Comparison of ENCODE assay signal across 16 mouse cellular contexts in the genomic region with DNA sequence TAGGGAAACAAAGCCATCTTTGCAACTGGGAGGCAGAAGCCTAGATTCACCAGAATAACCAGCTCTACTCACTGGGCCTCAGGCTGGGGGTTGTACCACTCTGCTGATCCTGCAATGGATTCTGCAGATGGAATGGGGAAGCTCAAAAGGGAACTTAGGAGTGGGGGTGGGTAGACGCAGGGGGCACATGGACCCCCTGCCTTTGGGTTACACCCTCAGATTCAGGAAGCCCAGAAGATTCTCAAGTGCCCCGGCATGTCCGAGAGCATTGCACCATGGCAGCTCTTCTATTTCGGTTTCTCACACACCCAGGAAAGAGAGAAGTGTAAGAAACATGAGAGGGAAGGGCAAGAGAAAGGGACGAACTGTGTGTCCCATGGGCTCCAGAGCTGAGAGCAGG. TPM values are rescaled to one million over a fixed set of nuclear protein-coding genes. Genes with fewer than 3 reads are reported as not detected.
DNase-seq lines count a peak whose midpoint lies in the region; ATAC-seq and TF ChIP-seq lines count a peak whose summit lies in the region.
"Had no signal": no experiment of that assay in that cellular context is flagged by ENCODE, and none has a peak within 500 bp of the region (broad histone marks: within the 10 kb centered on the region; RNA-seq: fewer than 3 reads in every experiment).

No protein-coding gene starts in this region.

- H3K36me3 ChIP-seq in heart, embryonic 12.5 days: no peaks in the 10 kb centered on the region
- H3K36me3 ChIP-seq in spleen, adult 2 months (ENCODE audit: control insufficient read depth, insufficient read depth, low read length): no peaks in the 10 kb centered on the region
- no peaks in the 10 kb centered on the region for H3K36me3 ChIP-seq in macrophage (ENCODE audit: inconsistent target)
- H3K36me3 ChIP-seq in forebrain, embryonic 10.5 days (replicated peaks): no peaks in the 10 kb centered on the region
- H3K36me3 ChIP-seq: embryonic facial prominence, embryonic 12.5 days; kidney, embryonic 15.5 days had no signal

- H3K4me2 ChIP-seq in heart, embryonic 12.5 days: no peak overlapping the region
- H3K4me2 ChIP-seq: embryonic facial prominence, embryonic 12.5 days; kidney, embryonic 15.5 days had no signal

- H3K9me3 ChIP-seq in heart, embryonic 12.5 days (replicated peaks): no peaks in the 10 kb centered on the region
- H3K9me3 ChIP-seq in forebrain, embryonic 10.5 days: no peaks in the 10 kb centered on the region
- H3K9me3 ChIP-seq: embryonic facial prominence, embryonic 12.5 days; kidney, embryonic 15.5 days had no signal

- DNase-seq in heart, adult 9 months (ENCODE audit: low spot score in 2 of 2): peak; percentile 26 to 62
- DNase-seq in spleen, adult 2 months (ENCODE audit: low read depth in 1 of 2, low spot score in 2 of 2): no peak
- no peak for DNase-seq in spleen, adult 18-20 months
- DNase-seq in kidney, postnatal 10 days: no peak
- DNase-seq in forebrain, embryonic 10.5 days (ENCODE audit: extremely low spot score, low spot score): no peak
- no peak for DNase-seq in kidney, postnatal 36 days
- DNase-seq: adrenal gland, adult 8-10 months; cerebellum, postnatal 36 days; heart, postnatal 36 days; layer of hippocampus, postnatal 36 days; thymus, postnatal 36 days had no signal

- H3K9ac ChIP-seq in heart, embryonic 12.5 days: no peak overlapping the region
- H3K9ac ChIP-seq: embryonic facial prominence, embryonic 12.5 days; kidney, embryonic 15.5 days had no signal

- 76% methylated on average over 5 of the region's 5 CpGs for WGBS in heart, embryonic 12.5 days
- WGBS in spleen, adult 2 months: 56% methylated on average over 5 of the region's 5 CpGs
- 1% methylated on average over 5 of the region's 5 CpGs for WGBS in macrophage (ENCODE audit: missing documents)
- WGBS in forebrain, embryonic 10.5 days: 81% methylated on average over 5 of the region's 5 CpGs

- H3K27me3 ChIP-seq in heart, embryonic 12.5 days (replicated peaks): 0 out of 2 replicates have a peak, but pooled peaks cover 3% of the 10 kb centered on the region
- H3K27me3 ChIP-seq in spleen, adult 2 months (ENCODE audit: control insufficient read depth, insufficient read depth, low read length): no peaks in the 10 kb centered on the region
- no peaks in the 10 kb centered on the region for H3K27me3 ChIP-seq in forebrain, embryonic 10.5 days (ENCODE audit: poor library complexity, severe bottlenecking)
- H3K27me3 ChIP-seq: embryonic facial prominence, embryonic 12.5 days; kidney, embryonic 15.5 days had no signal

- H3K79me2 ChIP-seq in macrophage (ENCODE audit: inconsistent target): no peaks in the 10 kb centered on the region

- ATAC-seq in heart, embryonic 12.5 days (ENCODE audit: insufficient number of reproducible peaks, low FRiP score): no peak

- no peak overlapping the region for H3K4me3 ChIP-seq in heart, embryonic 12.5 days
- H3K4me3 ChIP-seq in spleen, adult 2 months (ENCODE audit: extremely low read depth, insufficient read depth, insufficient read length): no peak overlapping the region
- no peak overlapping the region for H3K4me3 ChIP-seq in macrophage (ENCODE audit: inconsistent target)
- no peak overlapping the region for H3K4me3 ChIP-seq in forebrain, embryonic 10.5 days
- H3K4me3 ChIP-seq: embryonic facial prominence, embryonic 12.5 days; kidney, embryonic 15.5 days had no signal

- TF ChIP-seq CTCF in spleen, adult 2 months (IDR thresholded peaks at IDR 0.05; ENCODE audit: extremely low read depth, insufficient read depth, insufficient read length, insufficient replicate concordance): no peak

- no peak for TF ChIP-seq POLR2A in spleen, adult 2 months (IDR thresholded peaks at IDR 0.05; ENCODE audit: low read depth, low read length)

- H3K27ac ChIP-seq in heart, embryonic 12.5 days (ENCODE audit: poor library complexity, severe bottlenecking): no peak overlapping the region
- peak overlapping the region; percentile 16; the same call in 1 of the 2 replicates for H3K27ac ChIP-seq in spleen, adult 2 months (ENCODE audit: insufficient read depth, low read length)
- H3K27ac ChIP-seq in macrophage: peak overlapping the region; percentile 79
- no peak overlapping the region for H3K27ac ChIP-seq in forebrain, embryonic 10.5 days
- H3K27ac ChIP-seq: embryonic facial prominence, embryonic 12.5 days; kidney, embryonic 15.5 days; stomach, postnatal 0 days had no signal

- H3K4me1 ChIP-seq in heart, embryonic 12.5 days (replicated peaks): no peaks in the 10 kb centered on the region
- H3K4me1 ChIP-seq in spleen, adult 2 months (ENCODE audit: control insufficient read depth, insufficient read depth, insufficient read length): peaks cover 5% of the 10 kb centered on the region; the same call in 1 of the 2 replicates
- H3K4me1 ChIP-seq in forebrain, embryonic 10.5 days: 0 out of 2 replicates have a peak, but pooled peaks cover 5% of the 10 kb centered on the region
- H3K4me1 ChIP-seq: embryonic facial prominence, embryonic 12.5 days; kidney, embryonic 15.5 days had no signal

RNA-seq across cellular contexts. Expression of a gene that starts 23.5 kb away (rescaled TPM):
- 3.8 and 4.1 TPM in 2 replicates for polyA plus RNA-seq in heart, embryonic 12.5 days (2016; fragmentation: Nextera tagmentation; extraction: Ambion mirVana)
- 45.9 and 63.4 TPM in 2 replicates for polyA plus RNA-seq in spleen, adult 2 months (2012; rRNA removed)
- total RNA-seq in macrophage (2018; cell fraction: chromatin; rRNA removed): 100 to 1,000 TPM; 113 to 961 (median 353) TPM
- 1,000 to 10,000 TPM in 2 of 26 experiments, 100 to 1,000 TPM in 24; 241 to 1,186 (median 606) TPM for total RNA-seq in macrophage (2018; cell fraction: cytosol; rRNA removed)
- 1,000 to 10,000 TPM in 7 of 26 experiments, 100 to 1,000 TPM in 19; 164 to 1,820 (median 786) TPM for total RNA-seq in macrophage (2018; cell fraction: nucleus; rRNA removed)
- 132 to 265 TPM (median 207 TPM) in 3 replicates for polyA plus RNA-seq in macrophage (2018)
- 2.1 and 2.5 TPM in 2 replicates for polyA plus RNA-seq in forebrain, embryonic 10.5 days (2016; fragmentation: Nextera tagmentation; extraction: Ambion mirVana)

RNA-seq across cellular contexts. Expression of a gene that starts 44.8 kb away (rescaled TPM):
- polyA plus RNA-seq in heart, embryonic 12.5 days (2016; fragmentation: Nextera tagmentation; extraction: Ambion mirVana): not detected in 2 replicates
- polyA plus RNA-seq in spleen, adult 2 months (2012; rRNA removed): 0.68 and 0.73 TPM in 2 replicates
- total RNA-seq in macrophage (2018; cell fraction: chromatin; rRNA removed): 1 to 10 TPM in 18 of 26 experiments, under 1 TPM in 7, not detected in 1; 0.25 to 6.0 (median 1.6) TPM
- total RNA-seq in macrophage (2018; cell fraction: cytosol; rRNA removed): 1 to 10 TPM in 19 of 26 experiments, under 1 TPM in 7; 0.49 to 4.4 (median 1.9) TPM
- total RNA-seq in macrophage (2018; cell fraction: nucleus; rRNA removed): 1 to 10 TPM in 23 of 26 experiments, under 1 TPM in 3; 0.25 to 7.7 (median 3.6) TPM
- 0.25 to 0.66 TPM (median 0.59 TPM) in 3 replicates for polyA plus RNA-seq in macrophage (2018)
- polyA plus RNA-seq in forebrain, embryonic 10.5 days (2016; fragmentation: Nextera tagmentation; extraction: Ambion mirVana): 0.05 TPM in 1 of 2 replicates, not detected in the other

Comparison
In these comparisons a context has a peak if more than half of its experiments do, and no peak if none do; other contexts are left out.
1. DNase-seq: peak in heart, adult 9 months (2 of 2); none in spleen, adult 2 months (0 of 2), spleen, adult 18-20 months (0 of 2), kidney, postnatal 10 days (single experiment), forebrain, embryonic 10.5 days (single experiment) and kidney, postnatal 36 days (0 of 2).
2. H3K27ac ChIP-seq: peak in spleen, adult 2 months (single experiment) and macrophage (single experiment); none in heart, embryonic 12.5 days (single experiment) and forebrain, embryonic 10.5 days (single experiment).